Mouse (Mus musculus) megakaryocyte progenitor cell, adult 5-6 weeks (primary cell): Measurements from ENCODE around the gene Sufu. TPM values are rescaled to one million over a fixed set of nuclear protein-coding genes. Genes with fewer than 3 reads are reported as not detected.
A peak's percentile ranks its signal among the peaks of the same experiment; 100 is the strongest.

Experiments
- ATAC-seq: replicated peaks from 2 replicates; pipeline ENCODE4 v1.8.0; 2016; ENCODE audit warnings: mild to moderate bottlenecking, moderate TSS enrichment, inconsistent platforms; ENCODE audit not compliant: poor library complexity
- total RNA-seq, 2 experiments: library from RNA; stranded (forward) in 1 of 2; stranded (reverse) in 1 of 2; fragments of 157-497, 149-512 nt in 1 of 2; fragments of 200-1000 nt in 1 of 2; gene quantifications; 2 replicates each; pipeline versions ENCODE4 v1.2.3 to v1.2.4; 2015 to 2017

The Sufu gene
- total RNA-seq, 2 experiments from 2014 or later, result 6.6 to 14.9 TPM

- no peak for ATAC-seq
Observed at GRCm38 (mm10) chr19:46509736-46510135, 113.0 kb downstream of the Sufu start.

GRCm38 (mm10) chr19:46510401-46510800, 113.7 kb downstream of the Sufu start:
- no peak for ATAC-seq

GRCm38 (mm10) chr19:46510824-46511223, 114.1 kb downstream of the Sufu start:
- peak; percentile 77 for ATAC-seq

- peak; percentile 72 for ATAC-seq
Observed at GRCm38 (mm10) chr19:46511263-46511662, 114.6 kb downstream of the Sufu start.

GRCm38 (mm10) chr19:46514387-46514786, 117.7 kb downstream of the Sufu start:
- ATAC-seq, result no peak

- ATAC-seq, result no peak
Observed at GRCm38 (mm10) chr19:46515287-46515821, 118.7 kb downstream of the Sufu start.

- no peak for ATAC-seq
Observed at GRCm38 (mm10) chr19:46516667-46517528, 120.2 kb downstream of the Sufu start.

GRCm38 (mm10) chr19:46517529-46518351, 121.0 kb downstream of the Sufu start:
- ATAC-seq, result no peak

GRCm38 (mm10) chr19:46518352-46518787, 121.7 kb downstream of the Sufu start:
- ATAC-seq, result peak; percentile 12; the same call in 1 of the 2 replicates

GRCm38 (mm10) chr19:46518828-46519621, 122.3 kb downstream of the Sufu start:
- ATAC-seq, result no peak

GRCm38 (mm10) chr19:46521698-46522097, 125.0 kb downstream of the Sufu start:
- no peak for ATAC-seq

GRCm38 (mm10) chr19:46522433-46523044, 125.8 kb downstream of the Sufu start:
- ATAC-seq, result peak; percentile 85

GRCm38 (mm10) chr19:46523131-46523479, 126.4 kb downstream of the Sufu start:
- no peak for ATAC-seq

- ATAC-seq, result no peak
Observed at GRCm38 (mm10) chr19:46523480-46524151, 126.9 kb downstream of the Sufu start.

GRCm38 (mm10) chr19:46524152-46524544, 127.5 kb downstream of the Sufu start:
- ATAC-seq, result no peak

GRCm38 (mm10) chr19:46524601-46525321, 128.1 kb downstream of the Sufu start:
- 0 out of 2 replicates have a peak, but pooled peaks have one; percentile 26 for ATAC-seq

GRCm38 (mm10) chr19:46525691-46526631, 129.3 kb downstream of the Sufu start:
- ATAC-seq, result no peak
